Mouse (Mus musculus) CH12.LX (cell line): Measurements from ENCODE around the gene Dus3l. TPM values are rescaled to one million over a fixed set of nuclear protein-coding genes. Genes with fewer than 3 reads are reported as not detected.

Source experiments
- DNase-seq: peaks from one replicate; pipeline ENCODE4 v3.0.0-alpha.2; 2013; ENCODE audit errors: extremely low read depth
- H3K27ac ChIP-seq: 2 replicates; pipeline ENCODE4 v1.5.1; 2012; ENCODE audit warnings: low read depth, mild to moderate bottlenecking, control low read depth, moderate library complexity; ENCODE audit not compliant: insufficient read depth
- H3K27me3 ChIP-seq: replicated peaks from 2 replicates; pipeline ENCODE3; 2012; ENCODE audit warnings: inconsistent platforms
- H3K36me3 ChIP-seq, 2 experiments: replicated peaks in 1 of 2; 2 replicates each; pipeline versions ENCODE3 to v1.6.1; 2012; ENCODE audit warnings: inconsistent platforms in 1 of 2, low read length in 1 of 2, mild to moderate bottlenecking in 1 of 2, mixed read lengths in 1 of 2, moderate library complexity in 1 of 2; ENCODE audit not compliant: control insufficient read depth in 1 of 2, insufficient read depth in 1 of 2
- H3K4me1 ChIP-seq, 2 experiments: 2 replicates each; pipeline ENCODE4 v1.6.1; 2012; ENCODE audit warnings: inconsistent platforms in 1 of 2, moderate library complexity in 1 of 2; ENCODE audit not compliant: insufficient read depth in 2 of 2, control insufficient read depth in 1 of 2
- H3K4me2 ChIP-seq: 2 replicates; pipeline ENCODE4 v1.6.1; 2012; ENCODE audit warnings: low read depth, mild to moderate bottlenecking, control low read depth; ENCODE audit not compliant: poor library complexity, insufficient read depth, severe bottlenecking
- H3K4me3 ChIP-seq, 3 experiments: fragments of 150-350 bp in 1 of 3; sonication (generic) in 1 of 3; replicated peaks in 1 of 3; 2 replicates each; pipeline versions ENCODE3 to v1.5.1; 2011 to 2012; ENCODE audit warnings: low read depth in 2 of 3, low read length in 2 of 3, mild to moderate bottlenecking in 2 of 3, moderate library complexity in 2 of 3, control low read depth in 1 of 3, improper control_type of control experiment in 1 of 3, inconsistent platforms in 1 of 3, mixed read lengths in 1 of 3; ENCODE audit not compliant: poor library complexity in 1 of 3
- H3K79me2 ChIP-seq: replicated peaks from 2 replicates; pipeline ENCODE4 v1.6.1; 2012; ENCODE audit warnings: mild to moderate bottlenecking, moderate library complexity; ENCODE audit not compliant: control insufficient read depth, poor library complexity, insufficient read depth, severe bottlenecking; ENCODE audit errors: extremely low read depth
- H3K9ac ChIP-seq: 2 replicates; pipeline ENCODE4 v1.6.1; 2012; ENCODE audit warnings: low read depth, mild to moderate bottlenecking, control low read depth, moderate library complexity; ENCODE audit not compliant: insufficient read depth
- H3K9me3 ChIP-seq: replicated peaks from 2 replicates; pipeline ENCODE3; 2012; ENCODE audit warnings: low read length, inconsistent platforms, mixed read lengths
- CTCF ChIP-seq, 2 experiments: IDR thresholded peaks in 1 of 2; conservative IDR thresholded peaks in 1 of 2; 2 replicates each; pipeline ENCODE4 v1.5.1; 2011 to 2012; ENCODE audit warnings: low read depth in 2 of 2, low read length in 2 of 2, improper control_type of control experiment in 1 of 2, inconsistent platforms in 1 of 2, mild to moderate bottlenecking in 1 of 2, moderate library complexity in 1 of 2
- E2F4 ChIP-seq: IDR thresholded peaks from 2 replicates; pipeline ENCODE4 v1.6.1; 2011; ENCODE audit warnings: low read depth, low read length, improper control_type of control experiment; ENCODE audit not compliant: insufficient replicate concordance
- ELF1 ChIP-seq: IDR thresholded peaks from 2 replicates; pipeline ENCODE4 v1.6.1; 2014; ENCODE audit warnings: low read depth, mild to moderate bottlenecking, inconsistent platforms, low read length, improper control_type of control experiment
- EP300 ChIP-seq: IDR thresholded peaks from 2 replicates; pipeline ENCODE4 v1.6.1; 2011; ENCODE audit warnings: low read length, improper control_type of control experiment
- ETS1 ChIP-seq: conservative IDR thresholded peaks from 2 replicates; pipeline ENCODE4 v1.6.1; 2012; ENCODE audit warnings: low read depth, mild to moderate bottlenecking, inconsistent platforms, low read length, improper control_type of control experiment, moderate library complexity
- KAT2A ChIP-seq: IDR thresholded peaks from 2 replicates; pipeline ENCODE4 v1.6.1; 2012; ENCODE audit warnings: low read length, improper control_type of control experiment, inconsistent platforms; ENCODE audit not compliant: insufficient replicate concordance
- MAZ ChIP-seq: IDR thresholded peaks from 2 replicates; pipeline ENCODE4 v1.6.1; 2012; ENCODE audit warnings: low read depth, mild to moderate bottlenecking, inconsistent platforms, low read length, improper control_type of control experiment, moderate library complexity
- RAD21 ChIP-seq: IDR thresholded peaks from 2 replicates; pipeline ENCODE4 v1.6.1; 2011; ENCODE audit warnings: low read depth, mild to moderate bottlenecking, low read length, improper control_type of control experiment, moderate library complexity
- SIN3A ChIP-seq: IDR thresholded peaks from 2 replicates; pipeline ENCODE4 v1.6.1; 2012; ENCODE audit warnings: low read length, improper control_type of control experiment, inconsistent platforms
- SMC3 ChIP-seq: IDR thresholded peaks from 2 replicates; pipeline ENCODE4 v1.6.1; 2011; ENCODE audit warnings: low read depth, low read length, improper control_type of control experiment
- dilution Hi-C: fragments of 300-500 bp; cut with MboI; formaldehyde crosslinking; loops from 2 replicates; pipeline ENCODE4 v1.14.3; 2020; ENCODE audit warnings: low sequenced_read_pairs; ENCODE audit not compliant: extremely low pct_unique_long_range_greater_than_20kb, extremely low pct_ligation_motif_present
- in situ Hi-C: fragments of 300-500 bp; cut with MboI; formaldehyde crosslinking; loops from 3 replicates; pipeline ENCODE4 v1.14.3; 2019; ENCODE audit warnings: low sequenced_read_pairs, low pct_ligation_motif_present, low pct_unique_long_range_greater_than_20kb, mixed read lengths
- polyA plus RNA-seq: library from polyadenylated mRNA; unstranded; fragments of >175 nt; gene quantifications from 2 replicates; pipeline ENCODE4 v1.2.1, GENCODE M21; 2012; ENCODE audit warnings: low read depth; ENCODE audit not compliant: insufficient read length
- total RNA-seq, 2 experiments: library from RNA; depleted of rRNA; stranded (reverse); fragments of 300-350 nt in 1 of 2; fragments of >200 nt in 1 of 2; gene quantifications; 2 replicates each; pipeline ENCODE4 v1.2.3; 2012 to 2014

Gene Dus3l
- total and polyA plus RNA-seq, 3 experiments: 35.8 to 57.5 (median 54.3) TPM

DNA sequence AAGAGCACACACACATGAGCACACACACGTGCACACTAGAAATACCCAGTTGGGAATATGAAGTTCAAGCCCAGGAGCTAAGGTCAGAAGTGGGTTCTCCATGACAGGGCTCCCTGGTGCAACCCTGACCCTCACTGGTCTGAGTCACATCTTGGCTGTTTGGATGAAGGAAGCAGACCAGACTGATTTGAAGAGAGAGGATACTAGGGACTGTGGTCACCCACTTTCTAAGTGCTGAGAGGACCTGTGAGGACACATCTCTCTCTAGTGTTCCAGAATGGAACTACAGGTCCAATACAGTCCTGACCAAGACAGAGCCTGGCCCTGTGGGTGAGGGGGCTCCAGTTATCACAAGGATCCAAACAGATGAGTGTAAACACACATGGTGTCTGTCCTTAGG, 41.2 kb downstream of the Dus3l start:
- no peaks in the 10 kb centered on the region for H3K36me3 ChIP-seq
- no peak overlapping the region for H3K9ac ChIP-seq
- H3K4me1 ChIP-seq: peaks cover 0 to under 1% of the 10 kb centered on the region in 2 experiments; a peak in 2 of 4 replicates
- H3K79me2 ChIP-seq: no peaks in the 10 kb centered on the region
- TF ChIP-seq MAZ (no peak), SMC3 (peak; percentile 36), ELF1 (no peak), SIN3A (no peak), RAD21 (peak; percentile 61), KAT2A (no peak), ETS1 (no peak), CTCF (conservative IDR thresholded peaks at IDR 0.05 in 1 of 2, IDR thresholded peaks at IDR 0.05 in 1 of 2; ENCODE audit: low read depth in 2 of 2, low read length in 2 of 2) (peak in 1 of 2 experiments; percentile 54; a peak in 2 of 4 replicates)
- TF ChIP-seq, all 38 proteins: peak for 3
- dilution Hi-C loops: no loop called here
- no peak overlapping the region for H3K27ac ChIP-seq
- no peak for DNase-seq
- H3K27me3 ChIP-seq: peaks cover 70% of the 10 kb centered on the region
- no peak overlapping the region for H3K4me2 ChIP-seq
- in situ Hi-C loops: no loop called here
- H3K9me3 ChIP-seq: no peaks in the 10 kb centered on the region
- H3K4me3 ChIP-seq: no peak overlapping the region

DNA sequence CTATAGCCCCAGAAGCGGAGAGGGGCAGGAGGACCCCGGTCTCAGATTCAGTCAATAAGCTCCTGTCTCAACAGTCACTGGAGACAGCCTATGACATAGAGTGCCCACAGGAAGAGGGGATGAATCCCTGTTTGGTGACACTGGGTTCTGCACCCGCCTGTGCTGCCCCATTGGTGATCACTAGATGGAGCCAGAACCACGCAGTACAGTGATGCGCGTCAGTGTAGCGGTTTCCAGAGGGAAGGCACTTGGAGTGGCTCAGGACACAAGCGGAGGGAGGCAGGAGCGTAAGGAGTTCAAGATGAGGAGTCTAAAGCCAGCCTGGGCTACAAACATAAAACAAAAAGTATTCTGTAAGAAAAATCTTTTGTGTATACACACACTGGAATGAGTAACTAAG, 44.0 kb downstream of the Dus3l start:
- no peaks in the 10 kb centered on the region for H3K36me3 ChIP-seq
- dilution Hi-C loops (no loop called here), in situ Hi-C loops (no loop called here)
- no peak overlapping the region for H3K4me2 ChIP-seq
- H3K27me3 ChIP-seq: peaks cover 57% of the 10 kb centered on the region
- no peak overlapping the region for H3K27ac ChIP-seq
- H3K4me1 ChIP-seq: no peaks in the 10 kb centered on the region; a peak in 1 of 4 replicates
- no peak overlapping the region for H3K9ac ChIP-seq
- H3K79me2 ChIP-seq: no peaks in the 10 kb centered on the region
- H3K9me3 ChIP-seq: no peaks in the 10 kb centered on the region
- peak; percentile 42 for DNase-seq
- TF ChIP-seq RAD21 (peak; percentile 92), CTCF (conservative IDR thresholded peaks at IDR 0.05 in 1 of 2, IDR thresholded peaks at IDR 0.05 in 1 of 2; ENCODE audit: low read depth in 2 of 2, low read length in 2 of 2) (peak; percentile 60 to 92), SMC3 (peak; percentile 81), EP300 (no peak)
- TF ChIP-seq, all 38 proteins: peak for 3
- H3K4me3 ChIP-seq: no peak overlapping the region

DNA sequence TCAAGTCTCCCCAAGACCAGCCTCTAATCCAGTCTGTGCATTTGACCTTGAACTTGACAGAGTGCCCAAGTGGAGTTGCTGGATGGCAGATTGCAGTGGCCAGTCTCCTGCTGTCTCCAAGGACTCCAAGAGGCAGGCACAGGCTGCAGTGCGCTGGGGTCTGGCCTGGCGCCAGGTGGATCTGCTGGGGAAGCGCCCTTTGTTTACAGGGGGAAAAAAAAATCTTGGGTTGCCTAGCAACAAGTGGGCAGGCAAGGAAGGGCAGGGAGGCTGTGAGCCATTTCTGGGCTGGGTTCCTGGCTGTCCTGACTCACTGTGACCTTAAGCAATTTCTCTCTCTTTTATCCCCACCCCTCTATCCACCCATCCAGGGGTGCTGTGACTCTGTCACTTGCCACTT, 45.7 kb downstream of the Dus3l start:
- dilution Hi-C loops (no loop called here), in situ Hi-C loops (no loop called here)
- H3K27me3 ChIP-seq: peaks cover 55% of the 10 kb centered on the region
- no peak for DNase-seq
- H3K9me3 ChIP-seq: no peaks in the 10 kb centered on the region
- no peak overlapping the region for H3K9ac ChIP-seq
- H3K4me2 ChIP-seq: no peak overlapping the region
- no peak overlapping the region for H3K27ac ChIP-seq
- H3K4me1 ChIP-seq: no peaks in the 10 kb centered on the region
- TF ChIP-seq E2F4: no peak
- no peaks in the 10 kb centered on the region for H3K36me3 ChIP-seq
- H3K4me3 ChIP-seq: no peak overlapping the region
- H3K79me2 ChIP-seq: no peaks in the 10 kb centered on the region
